Mouse (Mus musculus): ENCODE results near the gene Dcps.
"Not testable (repeated sequence)": the region's sequence is repeated elsewhere in the genome, so short reads cannot be mapped to it uniquely, and the experiment has no call there.

Dcps gene

GRCm38 (mm10) chr9:35176124-35176659, 331 bp upstream of the Dcps start:
- no peak for DNase-seq (ENCODE audit: extremely low spot score)

DNA sequence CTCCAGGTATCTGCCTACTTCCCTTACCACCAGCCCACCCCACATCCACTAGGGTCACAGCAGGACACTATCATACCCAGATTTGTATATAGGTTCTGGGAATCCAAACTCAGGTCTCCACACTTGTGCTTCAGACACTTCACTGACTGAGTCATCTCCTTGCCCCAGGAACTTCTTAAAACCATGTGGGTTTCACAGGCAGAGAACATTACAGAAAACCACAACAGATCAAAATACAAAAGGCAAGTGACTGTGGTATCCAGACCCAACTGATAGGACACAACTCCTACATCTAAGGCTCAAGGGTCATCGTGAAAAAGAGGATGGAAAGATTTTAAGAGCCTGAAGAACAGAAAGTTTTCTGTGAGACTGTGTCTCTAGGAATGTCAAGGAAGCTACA, 2.5 kb downstream of the Dcps start:
- DNase-seq (ENCODE audit: extremely low spot score): no peak

GRCm38 (mm10) chr9:35170071-35170470, 5.8 kb downstream of the Dcps start:
- DNase-seq (ENCODE audit: extremely low spot score): no peak

GRCm38 (mm10) chr9:35166798-35167635, 8.8 kb downstream of the Dcps start:
- DNase-seq (ENCODE audit: extremely low spot score): no peak

DNA sequence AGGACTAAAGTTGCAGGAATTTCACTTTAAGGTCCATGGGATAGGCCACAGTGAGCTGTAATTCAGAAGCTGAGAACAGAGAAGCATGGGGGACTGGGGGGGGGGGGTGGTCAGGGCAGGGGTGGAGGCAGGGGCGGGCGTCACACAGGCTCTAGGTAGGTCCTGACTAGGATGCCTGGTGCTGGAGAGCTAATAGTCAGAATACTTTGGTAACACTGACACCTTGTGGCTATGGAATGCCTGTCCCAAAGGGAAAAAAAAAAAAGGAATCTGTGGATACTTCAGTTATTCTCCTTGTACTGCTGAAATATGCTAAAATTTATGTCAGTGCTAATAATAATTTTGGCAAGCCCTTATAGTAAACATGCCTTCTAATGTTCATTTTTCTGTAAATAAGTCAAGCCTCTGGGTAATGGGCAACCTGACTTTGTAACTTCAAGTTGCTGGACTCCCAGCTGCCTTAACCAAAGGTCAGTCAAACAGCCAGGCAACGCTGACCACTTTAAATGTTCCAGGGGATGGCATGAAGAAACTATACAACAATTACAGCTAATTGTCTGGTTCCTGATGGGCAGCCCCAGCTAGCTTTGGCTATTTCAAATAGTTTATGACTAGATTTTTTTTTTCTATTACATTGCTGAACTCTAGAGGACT, 9.6 kb downstream of the Dcps start:
- DNase-seq (ENCODE audit: extremely low spot score): peak; percentile 40

DNA sequence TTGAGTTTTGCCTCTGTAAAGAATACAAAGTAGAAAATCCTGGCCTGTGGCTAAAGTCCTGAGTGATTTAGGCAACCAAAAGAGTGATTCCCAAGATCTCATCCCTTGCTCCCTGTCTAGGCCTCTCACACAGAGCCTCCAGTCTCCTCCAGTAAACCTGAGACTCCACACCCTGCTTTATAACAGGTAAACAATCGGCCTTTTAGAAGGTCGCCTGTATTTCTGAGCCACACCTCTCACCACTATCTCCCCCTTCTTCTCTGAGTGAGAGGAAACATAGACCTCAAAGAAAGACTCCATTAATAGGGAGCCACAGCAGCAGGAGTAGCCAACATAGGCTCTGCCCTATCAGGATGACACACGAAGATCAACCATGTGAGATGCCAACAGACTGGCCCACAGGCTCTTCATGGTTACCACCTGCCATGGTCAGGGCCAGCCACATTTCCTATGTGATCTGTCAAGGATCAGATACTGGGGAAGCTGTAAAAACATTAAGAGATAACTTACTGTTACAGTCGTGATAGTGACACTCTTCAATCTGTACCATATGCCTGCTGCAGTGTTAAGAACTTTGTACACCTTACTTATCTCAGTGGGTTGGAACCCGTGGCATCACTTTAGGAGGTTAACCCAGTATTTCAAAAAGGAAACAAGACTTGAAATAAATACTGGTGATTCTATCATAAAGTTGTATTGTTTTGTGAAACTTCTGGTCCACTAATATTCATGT, 11.6 kb downstream of the Dcps start:
- DNase-seq (ENCODE audit: extremely low spot score): no peak

GRCm38 (mm10) chr9:35163011-35163690, 12.7 kb downstream of the Dcps start:
- no peak for DNase-seq (ENCODE audit: extremely low spot score)

DNA sequence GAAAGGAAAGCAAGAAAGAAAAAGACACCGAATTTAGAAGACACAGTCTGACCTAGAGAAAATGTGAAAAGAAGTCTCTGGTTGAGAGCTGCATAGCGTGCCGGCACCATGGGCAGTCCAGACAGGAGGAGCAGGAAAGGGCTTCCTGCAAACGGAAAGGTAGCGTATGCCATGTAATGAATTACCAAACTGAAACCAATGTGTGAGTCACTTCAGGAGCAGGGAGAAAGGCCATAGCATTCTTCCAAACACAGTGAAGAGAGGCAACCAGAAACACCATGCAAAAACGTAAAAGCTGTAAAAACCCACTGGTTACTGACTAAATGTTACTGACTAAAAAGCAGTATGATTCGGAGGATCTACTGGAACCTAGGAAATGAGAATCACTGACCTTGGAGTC, 14.1 kb downstream of the Dcps start:
- no peak for DNase-seq (ENCODE audit: extremely low spot score)

DNA sequence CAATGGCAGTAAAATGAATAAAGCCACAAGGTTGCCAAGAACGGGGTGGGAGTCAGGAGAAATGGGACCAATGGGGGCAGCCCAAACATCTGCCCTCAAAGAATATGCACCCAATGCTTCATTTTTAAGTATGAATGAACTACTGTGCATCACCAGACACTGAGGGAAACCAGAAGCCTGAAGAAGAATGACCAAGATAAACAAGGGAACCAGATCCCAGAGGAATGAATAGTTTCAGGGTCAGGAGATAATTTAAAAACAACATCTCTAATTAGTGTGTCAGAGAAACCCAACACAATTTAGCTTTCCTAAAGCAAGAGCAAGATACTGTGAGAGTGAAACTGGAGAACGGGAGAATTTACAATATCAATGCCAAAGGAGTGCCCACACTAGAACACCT, 15.2 kb downstream of the Dcps start:
- DNase-seq (ENCODE audit: extremely low spot score): no peak

DNA sequence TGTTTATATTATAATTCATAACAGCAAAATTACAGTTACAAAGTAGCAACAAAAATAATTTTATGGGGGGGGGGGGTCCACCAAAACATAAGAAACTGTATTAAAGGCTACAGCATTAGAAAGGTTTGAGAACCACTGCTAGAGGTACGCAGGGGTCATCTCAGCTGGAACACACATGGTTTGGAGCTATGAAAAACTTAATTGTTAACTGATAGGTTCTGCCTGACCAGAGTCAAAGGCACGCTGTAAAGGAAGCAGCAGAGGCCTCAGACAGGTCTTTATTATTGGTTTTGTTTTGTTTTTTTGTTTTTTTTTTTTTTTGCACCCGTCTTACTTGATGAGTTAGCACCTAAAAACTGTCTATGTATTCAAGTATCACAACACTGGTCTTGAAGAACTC, 17.4 kb downstream of the Dcps start:
- no peak for DNase-seq (ENCODE audit: extremely low spot score)

DNA sequence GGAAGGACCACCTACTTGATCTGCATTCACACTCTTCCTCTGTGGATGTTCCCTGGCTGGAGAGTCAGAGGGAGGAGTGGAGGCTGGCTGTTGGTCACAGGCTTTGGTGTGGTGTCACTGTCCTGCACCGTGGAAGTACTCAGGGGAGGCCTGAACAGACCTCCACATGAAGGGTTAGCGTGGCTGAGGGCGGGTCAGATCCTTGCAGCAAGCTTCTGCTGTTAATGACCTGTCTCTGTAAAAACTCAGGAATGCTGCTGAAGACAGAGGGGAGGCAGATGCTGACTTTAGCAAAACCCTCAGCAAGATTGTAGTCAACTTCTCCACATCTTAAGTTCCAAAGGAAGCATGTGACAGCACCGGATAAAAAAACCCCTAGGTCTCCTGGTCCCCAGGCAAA, 19.0 kb downstream of the Dcps start:
- no peak for DNase-seq (ENCODE audit: extremely low spot score)

DNA sequence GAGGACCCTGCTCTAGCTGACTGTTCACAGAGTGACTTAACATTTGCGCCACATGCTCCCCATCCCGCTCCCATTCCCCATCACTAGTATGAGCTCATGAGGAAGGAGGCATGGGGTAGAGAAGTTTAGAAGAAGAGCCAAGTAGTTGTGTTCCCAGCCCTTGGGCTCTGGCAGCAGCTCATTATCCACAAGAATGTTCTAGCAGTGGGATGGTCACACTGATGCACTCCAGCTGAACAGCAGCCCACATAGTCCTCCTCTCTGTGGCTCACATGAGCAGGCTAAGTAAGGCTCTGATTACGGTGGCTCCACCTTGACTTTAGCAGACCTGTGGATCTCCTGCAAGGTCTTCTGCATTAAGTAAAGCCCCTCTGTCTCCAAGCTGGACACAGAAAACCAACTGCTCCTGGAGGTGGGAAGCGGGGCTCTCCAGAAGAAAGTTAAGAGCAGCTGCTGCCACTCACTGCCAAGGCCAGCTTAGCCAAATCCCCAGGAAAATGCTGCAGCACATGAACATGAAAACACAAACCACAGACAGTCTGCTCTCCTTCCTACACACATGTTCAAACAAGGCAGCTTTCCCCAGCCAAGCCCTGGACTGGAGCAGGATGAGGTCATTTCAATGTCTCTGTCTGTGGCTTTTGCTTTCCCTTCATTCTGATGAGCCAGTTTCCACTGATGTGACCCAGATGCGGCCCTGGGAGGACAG, 19.7 kb downstream of the Dcps start:
- DNase-seq (ENCODE audit: extremely low spot score): no peak

DNA sequence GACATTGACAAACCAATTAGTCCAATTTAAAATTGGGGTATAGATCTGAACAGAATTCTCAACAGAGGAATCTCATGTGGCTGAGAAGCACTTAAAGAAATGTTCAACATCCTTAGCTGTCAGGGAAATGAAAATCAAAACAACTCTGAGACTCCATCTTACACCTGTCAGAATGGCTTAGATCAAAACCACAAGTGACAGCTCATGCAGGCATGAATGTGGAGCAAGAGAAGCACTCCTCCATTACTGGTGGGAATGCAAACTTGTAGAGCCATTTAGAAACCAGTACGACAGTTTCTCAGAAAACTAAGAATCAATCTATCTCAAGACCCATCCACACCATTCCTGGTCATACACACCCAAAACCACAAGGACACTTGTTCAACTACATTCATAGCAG, 22.9 kb downstream of the Dcps start:
- no peak for DNase-seq (ENCODE audit: extremely low spot score)

DNA sequence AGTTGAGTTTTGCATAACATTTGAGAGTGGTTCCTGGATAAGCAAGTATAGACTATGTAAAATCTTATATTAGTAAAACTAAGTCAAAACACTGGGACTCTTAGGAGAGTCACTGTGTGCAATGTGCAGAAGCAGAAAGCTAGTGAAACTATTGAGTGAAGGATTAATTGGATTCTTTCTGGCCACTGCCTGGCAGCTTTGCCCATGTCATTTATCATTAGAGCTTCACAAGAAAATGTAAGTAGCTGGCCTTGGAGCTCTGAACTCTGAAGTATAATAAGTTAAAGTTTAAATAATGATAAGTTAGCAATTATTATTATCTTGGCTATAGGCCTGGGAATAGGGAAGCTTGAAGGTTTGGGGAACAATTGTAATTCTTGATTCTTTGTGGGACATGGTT, 27.0 kb downstream of the Dcps start:
- DNase-seq (ENCODE audit: extremely low spot score): not testable (repeated sequence)

DNA sequence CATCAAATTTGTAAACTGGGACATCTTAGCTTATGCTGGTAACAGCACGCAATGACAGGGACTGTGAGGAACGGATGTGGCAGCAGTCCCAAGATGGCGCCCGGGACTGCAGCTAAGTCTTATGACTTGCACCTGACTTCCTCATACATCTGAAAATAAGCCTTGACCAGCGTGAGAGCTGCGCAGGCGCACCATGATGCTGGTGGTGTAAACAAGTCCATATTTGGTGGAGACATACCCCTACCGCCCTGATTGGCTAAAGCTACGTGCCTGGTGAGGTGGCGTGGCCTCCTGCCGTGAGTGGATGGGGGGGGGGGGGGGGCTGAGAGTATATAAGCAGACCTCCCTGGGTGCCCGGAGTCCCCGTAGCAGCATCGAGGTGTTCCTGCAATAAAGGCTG, 28.6 kb downstream of the Dcps start:
- DNase-seq (ENCODE audit: extremely low spot score): not testable (repeated sequence)

DNA sequence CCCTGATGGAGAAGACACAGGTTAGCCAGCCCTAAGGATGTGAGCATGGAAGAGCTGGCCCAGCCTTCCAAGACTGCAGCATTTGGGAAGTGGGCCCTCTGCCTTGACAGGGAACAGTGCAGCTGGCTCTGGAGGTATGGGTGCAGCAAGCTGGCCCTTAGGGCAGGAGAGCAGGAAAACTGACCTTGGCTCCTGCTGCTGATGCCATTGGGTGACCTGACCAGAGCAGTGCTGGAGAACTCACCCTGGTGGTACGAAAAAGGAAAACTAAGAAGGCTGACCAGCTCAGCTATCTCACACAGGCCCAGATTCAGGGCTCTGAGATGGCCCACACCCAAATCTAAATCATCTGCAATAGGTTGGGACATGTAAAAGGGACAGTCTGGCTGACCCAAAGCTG, 30.0 kb downstream of the Dcps start:
- no peak for DNase-seq (ENCODE audit: extremely low spot score)

DNA sequence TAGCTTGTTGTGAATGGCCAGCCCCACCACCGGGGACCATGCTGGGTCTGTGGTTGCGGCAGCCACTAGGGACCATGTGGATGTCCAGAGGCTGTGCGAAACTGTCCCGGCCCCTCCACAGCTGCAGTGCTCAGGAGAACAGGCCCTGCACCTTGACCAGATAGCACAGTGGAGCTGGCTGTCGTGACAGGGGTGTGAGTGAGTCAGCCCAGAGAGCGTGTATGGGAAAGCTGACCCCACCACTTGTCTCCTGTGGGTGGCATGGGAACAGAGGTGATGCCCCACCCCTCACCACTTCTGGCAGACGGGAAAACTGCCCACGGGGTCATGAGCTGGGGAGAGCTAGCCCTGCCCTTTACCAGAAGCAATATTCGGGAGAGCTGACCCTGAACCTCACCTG, 30.7 kb downstream of the Dcps start:
- DNase-seq (ENCODE audit: extremely low spot score): no peak

DNA sequence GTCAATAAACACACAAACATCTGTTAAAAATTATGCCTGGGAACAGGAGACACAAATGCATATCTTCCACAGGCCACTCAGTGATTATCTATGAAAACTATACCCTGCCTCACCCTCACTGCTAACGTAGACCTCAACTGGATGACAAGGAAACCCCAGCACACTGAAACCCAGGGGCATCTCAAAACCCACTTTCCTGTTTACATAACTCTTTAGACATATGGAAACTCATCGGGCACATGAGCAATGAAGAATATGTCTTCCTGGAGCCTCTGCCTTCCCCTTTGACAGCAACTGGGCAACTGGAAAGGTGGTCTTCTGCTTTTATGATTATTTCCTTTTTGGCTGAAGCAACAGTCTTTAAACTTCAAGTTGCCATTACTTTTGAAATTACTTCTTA, 33.6 kb downstream of the Dcps start:
- DNase-seq (ENCODE audit: extremely low spot score): no peak

- no peak for DNase-seq (ENCODE audit: extremely low spot score)
Measured at GRCm38 (mm10) chr9:35139231-35139744, 36.6 kb downstream of the Dcps start.

- no peak for DNase-seq (ENCODE audit: extremely low spot score)
Measured at GRCm38 (mm10) chr9:35138029-35138428, 37.8 kb downstream of the Dcps start.

GRCm38 (mm10) chr9:35135575-35135974, 40.3 kb downstream of the Dcps start:
- no peak for DNase-seq (ENCODE audit: extremely low spot score)

All from embryo, embryonic 9.5 days (tissue).